Mouse (Mus musculus) brain, embryonic 18.5 days (tissue): ENCODE results near the gene Slc22a21.

Experiments used
- DNase-seq: peaks from one replicate; pipeline ENCODE4 v3.0.0-alpha.2; 2012; ENCODE audit warnings: low read depth, low spot score

Gene Slc22a21

DNA sequence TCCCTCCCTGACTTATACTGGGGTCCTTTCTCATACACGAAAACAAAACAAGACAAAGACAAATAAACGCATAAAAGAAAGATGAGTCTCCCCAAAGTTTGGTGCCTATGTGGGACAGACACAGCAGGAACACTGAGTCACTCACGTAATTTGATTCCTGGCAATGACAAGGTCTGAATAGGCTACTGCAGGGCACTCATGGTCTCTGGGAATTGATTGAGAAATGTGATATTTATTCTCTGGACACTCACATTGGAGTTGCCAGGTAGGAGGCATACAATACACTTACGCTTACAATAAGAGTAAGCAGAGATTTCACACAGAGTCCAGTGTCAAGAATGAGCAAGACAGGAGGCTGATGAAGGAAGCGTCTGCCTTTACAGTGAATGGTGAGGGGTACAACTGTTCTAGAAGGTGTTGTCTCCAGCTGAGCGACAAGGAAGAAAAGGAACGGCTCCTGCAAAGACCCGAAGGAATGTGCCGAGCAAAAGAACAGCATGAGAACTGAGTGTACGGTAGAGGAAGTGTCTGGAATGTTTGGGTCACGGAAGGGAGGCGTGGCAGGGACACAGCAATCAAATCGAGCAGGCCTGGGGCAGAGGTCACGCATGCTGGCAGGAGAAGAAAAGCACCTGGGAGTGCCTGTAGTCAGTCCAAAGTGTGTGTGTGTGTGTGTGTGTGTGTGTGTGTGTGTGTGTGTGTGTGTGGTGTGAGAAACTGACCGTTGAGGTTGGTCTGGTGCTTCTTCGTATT lies 76.2 kb downstream of the Slc22a21 start:
- DNase-seq = no peak

DNA sequence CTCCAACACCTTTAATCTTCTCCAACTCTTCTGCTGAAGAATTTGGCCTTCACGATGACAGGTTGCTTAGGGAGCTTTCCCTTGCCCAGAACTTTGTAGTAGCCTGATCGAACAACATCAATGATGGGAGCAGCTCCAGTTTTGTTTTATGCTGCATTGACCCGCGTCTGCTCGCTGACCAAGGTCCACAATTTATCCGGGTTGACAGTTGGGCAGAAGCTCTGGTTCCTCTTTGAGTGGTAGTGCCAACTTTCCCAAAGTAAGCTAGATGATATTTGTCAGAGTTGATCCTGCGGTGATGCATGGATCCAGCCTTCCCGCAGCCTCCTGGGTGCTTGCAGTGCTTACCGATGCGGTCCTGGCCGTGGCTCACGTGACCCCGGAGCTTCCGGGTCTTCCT lies 77.4 kb downstream of the Slc22a21 start:
- no peak for DNase-seq

DNA sequence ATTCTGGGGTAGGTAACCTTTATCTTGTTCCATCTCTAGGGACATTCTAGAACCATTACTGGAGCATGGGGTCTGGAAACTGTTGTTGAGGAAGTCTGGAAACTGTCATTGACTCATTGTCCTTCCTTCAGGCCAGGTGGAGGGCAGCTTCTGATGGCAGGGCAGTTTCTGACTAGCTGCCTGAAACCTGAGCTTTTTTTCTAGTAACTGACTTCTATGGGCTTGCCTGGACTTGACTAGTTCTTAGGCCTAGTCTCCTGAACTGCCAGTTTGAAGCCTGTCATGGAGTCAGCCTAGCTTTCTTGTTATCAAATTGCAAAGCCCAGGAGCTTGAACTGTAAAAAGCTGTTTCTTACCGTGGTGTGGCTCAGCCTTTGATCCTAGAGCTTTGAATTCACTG lies 79.1 kb downstream of the Slc22a21 start:
- DNase-seq = no peak

DNA sequence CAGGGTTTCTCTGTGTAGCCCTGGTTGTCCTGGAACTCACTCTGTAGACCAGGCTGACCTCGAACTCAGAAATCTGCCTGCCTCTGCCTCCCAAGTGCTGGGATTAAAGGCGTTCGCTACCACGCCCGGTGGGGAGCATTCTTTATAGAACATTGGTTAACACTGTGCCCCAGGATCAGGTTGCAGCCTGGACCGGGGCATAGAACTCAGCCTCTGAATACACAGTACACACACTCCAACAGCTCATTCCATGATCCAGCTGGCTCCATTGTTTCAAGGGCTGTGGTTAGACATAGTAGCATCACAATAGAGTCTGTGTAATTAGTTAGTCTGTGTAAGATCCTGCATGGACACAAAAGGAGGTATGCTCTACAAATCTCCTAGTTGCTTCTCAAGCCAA lies 80.2 kb downstream of the Slc22a21 start:
- no peak for DNase-seq
